10 mouse cellular contexts compared by ENCODE assay signal in genomic region chr2:168578132-168578531, GRCm38 (mm10). TPM values are rescaled to one million over a fixed set of nuclear protein-coding genes. Genes with fewer than 3 reads are reported as not detected.
A peak's percentile ranks its signal among the peaks of the same experiment; 100 is the strongest.
DNase-seq lines count a peak whose midpoint lies in the region; ATAC-seq and TF ChIP-seq lines count a peak whose summit lies in the region.
"Had no signal": no experiment of that assay in that cellular context is flagged by ENCODE, and none has a peak within 500 bp of the region (broad histone marks: within the 10 kb centered on the region; RNA-seq: fewer than 3 reads in every experiment).

No protein-coding gene starts in this region.

- ATAC-seq in hindbrain, embryonic 16.5 days: no peak
- ATAC-seq in activated CD4-positive, CD25-positive, alpha-beta regulatory T cell, adult 4 months: no peak
- ATAC-seq: liver, postnatal 0 days had no signal

- 77% methylated on average over 9 of the region's 9 CpGs for WGBS in heart, adult 2 months
- WGBS in hindbrain, embryonic 16.5 days: 63% methylated on average over 9 of the region's 9 CpGs

- H3K4me2 ChIP-seq in hindbrain, embryonic 16.5 days (ENCODE audit: low read length): no peak overlapping the region

- TF ChIP-seq CTCF in heart, adult 2 months (IDR thresholded peaks at IDR 0.05): no peak

- H3K79me2 ChIP-seq in heart, adult 2 months (replicated peaks; ENCODE audit: control insufficient read depth, insufficient read depth, low read length): no peaks in the 10 kb centered on the region; the same call in 1 of the 2 replicates

- TF ChIP-seq EP300 in heart, adult 2 months (IDR thresholded peaks at IDR 0.05; ENCODE audit: insufficient read depth, low read depth, low read length): no peak

- no peaks in the 10 kb centered on the region for H3K9me3 ChIP-seq in hindbrain, embryonic 16.5 days (ENCODE audit: control insufficient read depth, low read length)

- intact Hi-C loops in heart, adult 2 months (cut with DNase I): no loop called here
- intact Hi-C loops in heart, postnatal 25 days (cut with DNase I): no loop called here

- H3K27ac ChIP-seq in heart, adult 2 months: no peak overlapping the region; the same call in 1 of the 2 replicates
- no peak overlapping the region for H3K27ac ChIP-seq in hindbrain, embryonic 16.5 days (ENCODE audit: low read depth, low read length)

- H3K9ac ChIP-seq in heart, adult 2 months (ENCODE audit: low read depth, low read length): no peak overlapping the region
- no peak overlapping the region for H3K9ac ChIP-seq in hindbrain, embryonic 16.5 days (ENCODE audit: low read depth, low read length)
- H3K9ac ChIP-seq: liver, postnatal 0 days had no signal

- DNase-seq in heart, adult 2 months: peak; percentile 58 to 67
- no peak for DNase-seq in heart, postnatal 25 days (ENCODE audit: low spot score)
- peak; percentile 46 for DNase-seq in urinary bladder, postnatal 14 days (ENCODE audit: low spot score)
- no peak for DNase-seq in urinary bladder, postnatal 4 days (ENCODE audit: low spot score in 2 of 2)
- DNase-seq in induced T-regulatory cell, adult 2 months (ENCODE audit: low read depth): peak; percentile 65
- DNase-seq in ovary, adult 18-20 months (ENCODE audit: low spot score): no peak
- DNase-seq: cerebellum, postnatal 36 days; liver, postnatal 0 days had no signal

- peaks cover 13% of the 10 kb centered on the region for H3K4me1 ChIP-seq in heart, adult 2 months (ENCODE audit: control insufficient read depth, insufficient read depth, low read length)
- peaks cover 4% of the 10 kb centered on the region for H3K4me1 ChIP-seq in hindbrain, embryonic 16.5 days (ENCODE audit: control insufficient read depth, insufficient read depth, low read depth, low read length)

- no peak for TF ChIP-seq POLR2A in heart, adult 2 months (IDR thresholded peaks at IDR 0.05; ENCODE audit: insufficient read depth, low read depth, low read length)

- H3K27me3 ChIP-seq in heart, adult 2 months (ENCODE audit: control insufficient read depth, insufficient read depth, low read length): no peaks in the 10 kb centered on the region
- no peaks in the 10 kb centered on the region for H3K27me3 ChIP-seq in hindbrain, embryonic 16.5 days (replicated peaks; ENCODE audit: control insufficient read depth, insufficient read depth, low read length)

- H3K36me3 ChIP-seq in heart, adult 2 months (ENCODE audit: control insufficient read depth, insufficient read depth, low read length): no peaks in the 10 kb centered on the region
- no peaks in the 10 kb centered on the region for H3K36me3 ChIP-seq in hindbrain, embryonic 16.5 days (ENCODE audit: control insufficient read depth, insufficient read depth, low read length)

- no peak overlapping the region for H3K4me3 ChIP-seq in heart, adult 2 months
- H3K4me3 ChIP-seq in hindbrain, embryonic 16.5 days (ENCODE audit: low read length): no peak overlapping the region

RNA-seq across cellular contexts. Expression of gene Nfatc2, which starts 23.3 kb away (rescaled TPM):
- 10 to 100 TPM; 11.2 to 18.3 TPM for total RNA-seq in heart, adult 2 months (2021)
- 10.2 and 12.8 TPM in 2 replicates for polyA plus RNA-seq in heart, adult 2 months (2012; rRNA removed)
- total RNA-seq in heart, postnatal 25 days (2021): 10 to 100 TPM; 16.7 to 20.8 TPM
- polyA plus RNA-seq in hindbrain, embryonic 16.5 days (2015; fragmentation: Nextera tagmentation; extraction: Ambion mirVana): 5.1 and 6.2 TPM in 2 replicates
- polyA plus RNA-seq in activated CD4-positive, CD25-positive, alpha-beta regulatory T cell, adult 4 months (2017; shearing (Covaris generic)): 10 to 100 TPM; 22.1 to 22.9 TPM

Comparison
In these comparisons a context has a peak if more than half of its experiments do, and no peak if none do; other contexts are left out.
1. DNase-seq: peak in heart, adult 2 months (2 of 2), urinary bladder, postnatal 14 days (single experiment) and induced T-regulatory cell, adult 2 months (single experiment); none in heart, postnatal 25 days (single experiment), urinary bladder, postnatal 4 days (0 of 2) and ovary, adult 18-20 months (single experiment).